Mouse (Mus musculus) lung, adult 2 months (tissue): ENCODE data around the gene Gm5941. TPM values are rescaled to one million over a fixed set of nuclear protein-coding genes. Genes with fewer than 3 reads are reported as not detected.
"Not testable (repeated sequence)": the region's sequence is repeated elsewhere in the genome, so short reads cannot be mapped to it uniquely, and the experiment has no call there.

Source experiments
- DNase-seq: peaks from one replicate; pipeline ENCODE4 v3.0.0; 2022
- H3K4me1 ChIP-seq: fragments of 200-500 bp; 2 replicates; pipeline ENCODE4 v1.6.1; 2011; ENCODE audit warnings: low read length; ENCODE audit not compliant: control insufficient read depth, insufficient read depth
- H3K4me3 ChIP-seq: fragments of 200-500 bp; replicated peaks from 2 replicates; pipeline ENCODE3; 2011; ENCODE audit warnings: low read depth, mild to moderate bottlenecking, control low read depth, low read length; ENCODE audit errors: extremely low read depth
- CTCF ChIP-seq: fragments of 200-500 bp; IDR thresholded peaks from 2 replicates; pipeline ENCODE4 v1.5.1; 2011; ENCODE audit warnings: mild to moderate bottlenecking, low read length, control low read depth; ENCODE audit not compliant: insufficient read depth
- POLR2A ChIP-seq: fragments of 200-500 bp; IDR thresholded peaks from 2 replicates; pipeline ENCODE4 v1.6.1; 2011; ENCODE audit warnings: low read depth, mild to moderate bottlenecking, control low read depth, low read length, borderline replicate concordance; ENCODE audit errors: extremely low read depth
- WGBS: fragments of 180-500 bp; shearing (Covaris S2); methylation state at CpG from one replicate; pipeline ENCODE4 v1.1.7; 2018; 5-methylcytosine and 5-hydroxymethylcytosine counted together
- polyA plus RNA-seq: library from polyadenylated mRNA; depleted of rRNA; stranded (reverse); fragments of >200 nt; gene quantifications from 2 replicates; pipeline ENCODE4 v1.2.3, GENCODE M21; 2012; rRNA removed

Gm5941 gene
- polyA plus RNA-seq, result not detected in 2 replicates

DNA sequence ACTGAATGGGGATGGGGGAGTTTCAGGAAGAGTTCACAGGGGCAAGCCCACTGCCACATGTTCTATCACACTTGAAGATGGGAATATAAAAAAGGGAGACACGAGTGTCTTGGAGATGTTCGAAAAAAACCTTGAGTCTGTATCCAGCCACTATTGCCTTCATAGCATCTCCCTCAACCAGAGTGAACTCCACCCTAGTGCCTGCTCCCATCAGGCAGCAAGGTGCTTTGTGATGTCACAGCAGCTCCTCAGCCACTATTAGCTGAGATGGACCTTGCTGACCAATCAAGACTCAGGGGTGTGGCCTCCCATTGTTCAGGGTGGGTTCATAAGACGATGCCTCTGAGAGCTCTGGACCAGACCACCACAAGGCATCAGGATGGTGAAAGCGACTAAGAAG lies at the start of gene Gm5941:
TSS of gene Gm5941 (plus strand) at position 301 of the 400 bp plus-strand sequence.
- H3K4me1 ChIP-seq, DNase-seq, H3K4me3 ChIP-seq: not testable (repeated sequence)
- WGBS, result 79% methylated on average over 4 of the region's 4 CpGs

DNA sequence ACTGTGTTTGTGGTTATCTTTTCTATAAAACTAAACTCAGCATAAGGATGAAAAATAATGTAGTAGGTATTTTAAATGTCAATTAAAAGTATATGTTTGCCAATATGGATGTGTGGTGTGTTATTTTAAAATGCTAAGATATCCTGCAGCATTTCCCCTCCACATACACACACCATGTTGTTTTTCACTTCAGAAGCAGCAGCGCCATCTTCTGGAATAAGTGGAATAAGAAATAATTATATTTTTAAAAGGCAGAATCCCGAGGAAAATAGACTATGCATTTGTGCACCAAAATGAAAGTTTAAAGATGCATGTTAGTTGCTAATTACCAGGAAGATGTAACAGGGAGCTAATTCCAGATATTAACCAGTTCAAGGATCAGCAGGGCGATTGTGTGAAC lies 29.3 kb upstream of the Gm5941 start:
- no peak for DNase-seq
- no peak for TF ChIP-seq POLR2A
- TF ChIP-seq CTCF, result no peak
- WGBS, result 26% methylated on average over 3 of the region's 3 CpGs
- Histone ChIP-seq H3K4me1 (no peaks in the 10 kb centered on the region), H3K4me3 (no peak overlapping the region)

DNA sequence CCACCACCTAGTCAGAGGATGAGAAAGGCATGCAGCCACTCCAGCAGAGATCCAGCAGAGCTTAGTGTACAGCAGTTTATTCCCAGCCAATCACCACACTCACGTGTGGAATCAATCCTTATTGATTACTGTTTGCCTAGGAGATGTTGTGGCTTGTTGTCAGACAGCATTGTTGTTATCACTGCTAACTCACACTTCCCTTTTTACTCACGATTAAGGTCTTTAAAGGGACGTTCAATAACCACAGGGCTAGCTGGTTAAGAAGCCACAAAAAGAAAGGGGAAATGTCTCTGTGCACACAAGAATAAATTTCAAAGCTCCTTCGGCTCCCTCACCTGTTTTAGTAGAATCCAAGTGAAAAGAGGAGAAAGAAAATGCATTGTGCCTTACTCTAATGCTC lies 25.0 kb upstream of the Gm5941 start:
- Histone ChIP-seq H3K4me3 (no peak overlapping the region), H3K4me1 (no peaks in the 10 kb centered on the region)
- DNase-seq, result no peak
- 50% methylated on average over 4 of the region's 4 CpGs for WGBS
- TF ChIP-seq POLR2A, result no peak
- TF ChIP-seq CTCF, result no peak

DNA sequence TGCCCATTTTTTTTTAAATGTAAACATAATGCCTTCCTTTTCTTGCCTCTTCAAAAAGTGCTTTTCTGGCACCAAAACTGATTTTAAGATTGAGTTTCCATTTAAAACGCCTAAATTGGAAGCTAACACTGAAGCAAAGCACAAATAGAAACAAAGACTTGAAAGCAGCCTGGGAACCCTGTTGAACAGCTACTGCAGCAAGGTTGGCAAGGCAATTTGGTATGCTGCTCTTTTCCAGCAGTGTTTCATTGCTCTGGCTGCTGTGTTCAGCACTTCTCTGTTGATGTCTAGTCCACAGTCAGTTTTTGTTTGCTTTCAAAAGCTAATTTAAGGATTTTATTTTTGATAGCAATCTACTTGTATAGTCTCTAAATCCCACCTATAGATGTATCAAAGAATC lies 8.5 kb downstream of the Gm5941 start:
- H3K4me3 ChIP-seq, result no peak overlapping the region
- TF ChIP-seq CTCF (no peak), POLR2A (no peak)
- DNase-seq, result no peak
- no peaks in the 10 kb centered on the region for H3K4me1 ChIP-seq
- WGBS, result 10% methylated on average over 1 of the region's 1 CpGs

DNA sequence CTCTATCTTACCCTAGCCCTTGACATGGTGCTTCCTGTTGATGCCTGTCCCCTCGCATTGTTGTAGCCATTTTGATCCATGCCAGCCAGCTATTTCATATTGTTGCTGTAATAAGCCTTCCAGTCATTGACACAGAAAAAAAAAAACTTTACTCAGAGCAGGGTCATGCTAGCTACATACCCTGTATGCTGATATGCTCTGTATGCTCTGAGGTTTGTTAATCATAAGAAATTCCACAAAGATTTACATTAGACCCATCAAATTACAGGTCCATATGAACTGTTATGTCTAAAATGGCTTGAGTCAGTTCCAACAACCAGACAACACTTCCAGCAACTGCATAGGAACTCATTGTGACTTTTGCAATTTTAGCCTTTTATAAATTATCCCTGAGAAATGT lies 38.1 kb downstream of the Gm5941 start:
- TF ChIP-seq POLR2A, result no peak
- no peak for TF ChIP-seq CTCF
- DNase-seq, result no peak
- Histone ChIP-seq H3K4me3 (no peak overlapping the region), H3K4me1 (no peaks in the 10 kb centered on the region)
- WGBS, result 56% methylated on average over 1 of the region's 1 CpGs

Other genes with a start within 250 kb of the Gm5941 start
- gene Mageb18, start 109.6 kb downstream of the Gm5941 start, polyA plus RNA-seq, result not detected in 2 replicates